Mouse (Mus musculus): Measurements from ENCODE around the gene Gltp.

GRCm38 (mm10) chr5:114720784-114721183 lies 30.0 kb upstream of the Gltp start:
- TF ChIP-seq CTCF (IDR thresholded peaks at IDR 0.05; ENCODE audit: low read depth) (no peak), EP300 (IDR thresholded peaks at IDR 0.05; ENCODE audit: low read depth) (no peak)

Data from liver, postnatal 0 days (tissue).